Mouse (Mus musculus): ENCODE data around the gene Flnb. TPM values are rescaled to one million over a fixed set of nuclear protein-coding genes. Genes with fewer than 3 reads are reported as not detected.

Gene Flnb
- polyA plus RNA-seq, 1 experiment from 2014 or later: 6.5 TPM

DNA sequence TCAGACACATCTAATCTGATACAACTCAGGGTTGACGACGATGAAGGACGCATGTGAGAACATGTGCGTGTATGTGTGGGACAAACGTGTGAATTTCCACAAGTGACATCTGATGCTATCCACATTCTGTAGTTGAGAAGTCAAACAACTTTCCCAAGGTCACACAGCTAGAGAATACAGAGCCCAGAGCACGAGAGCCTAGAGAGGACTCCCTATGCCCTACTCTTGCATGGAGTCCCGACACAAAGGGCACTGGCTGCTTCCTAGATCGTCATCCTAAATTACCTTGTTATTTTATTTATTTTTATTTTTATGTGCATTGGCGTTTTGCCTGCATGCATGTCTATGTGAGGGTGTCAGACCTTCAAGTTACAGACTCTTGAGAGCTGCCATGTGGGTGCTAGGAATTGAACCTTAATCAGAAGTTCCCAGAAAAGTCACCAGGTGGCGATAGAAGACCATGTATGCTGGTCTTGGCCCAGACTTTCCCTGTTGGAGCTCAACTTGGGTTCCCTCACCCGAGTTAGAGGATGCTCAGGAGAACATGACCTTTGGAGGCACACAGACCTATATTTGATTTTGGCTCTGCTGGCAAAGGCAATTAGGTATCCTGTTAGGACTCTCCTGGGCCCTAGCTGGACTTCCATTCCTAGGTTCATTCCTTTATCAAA is 146.6 kb downstream of the Flnb start:
- 57% methylated on average over 11 of the region's 11 CpGs for WGBS
- no peaks in the 10 kb centered on the region for H3K36me3 ChIP-seq
- peaks cover 5% of the 10 kb centered on the region; the same call in 1 of the 2 replicates for H3K4me1 ChIP-seq (replicated peaks)
- no peaks in the 10 kb centered on the region for H3K9me3 ChIP-seq
- H3K9ac ChIP-seq: no peak overlapping the region
- peak; percentile 72 for ATAC-seq (ENCODE audit: low FRiP score)
- H3K27me3 ChIP-seq: no peaks in the 10 kb centered on the region
- H3K4me2 ChIP-seq: no peak overlapping the region
- H3K27ac ChIP-seq: no peak overlapping the region
- no peak overlapping the region for H3K4me3 ChIP-seq

GRCm38 (mm10) chr14:7971889-7972493 is 154.2 kb downstream of the Flnb start:
- 67% methylated on average over 10 of the region's 10 CpGs for WGBS

DNA sequence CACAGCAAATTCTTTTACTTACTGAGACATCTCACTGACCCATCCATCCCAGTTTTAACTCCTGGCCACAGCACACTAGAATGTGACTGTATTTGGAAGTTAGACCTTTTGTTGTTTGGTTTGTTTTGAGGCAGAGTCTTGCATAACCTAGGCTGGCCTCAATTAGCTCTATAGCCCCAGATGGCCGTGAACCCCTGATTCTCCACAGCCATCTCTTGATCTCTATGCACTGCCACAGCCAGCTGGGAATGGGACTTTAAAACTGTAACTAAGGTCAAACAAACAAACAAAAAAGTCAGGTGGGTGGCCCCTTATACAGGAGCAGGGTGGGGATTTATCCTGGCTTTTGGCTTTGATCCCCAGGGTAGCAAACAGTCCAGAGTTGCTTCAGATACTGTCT is 156.9 kb downstream of the Flnb start:
- H3K36me3 ChIP-seq: no peaks in the 10 kb centered on the region
- H3K27me3 ChIP-seq: no peaks in the 10 kb centered on the region
- H3K27ac ChIP-seq: no peak overlapping the region
- no peak overlapping the region for H3K4me2 ChIP-seq
- H3K4me1 ChIP-seq (replicated peaks): no peaks in the 10 kb centered on the region
- H3K9me3 ChIP-seq: no peaks in the 10 kb centered on the region
- H3K4me3 ChIP-seq: no peak overlapping the region
- ATAC-seq (ENCODE audit: low FRiP score): no peak
- WGBS: 93% methylated on average over 1 of the region's 1 CpGs
- H3K9ac ChIP-seq: no peak overlapping the region

More at GRCm38 (mm10) chr14:7971889-7972493, 154.2 kb downstream of the Flnb start:
- Histone ChIP-seq H3K4me3 (no peak overlapping the region), H3K27me3 (no peaks in the 10 kb centered on the region), H3K9ac (no peak overlapping the region), H3K4me1 (replicated peaks) (no peaks in the 10 kb centered on the region), H3K9me3 (no peaks in the 10 kb centered on the region), H3K4me2 (no peak overlapping the region), H3K36me3 (no peaks in the 10 kb centered on the region), H3K27ac (no peak overlapping the region)
- no peak for ATAC-seq (ENCODE audit: low FRiP score)

DNA sequence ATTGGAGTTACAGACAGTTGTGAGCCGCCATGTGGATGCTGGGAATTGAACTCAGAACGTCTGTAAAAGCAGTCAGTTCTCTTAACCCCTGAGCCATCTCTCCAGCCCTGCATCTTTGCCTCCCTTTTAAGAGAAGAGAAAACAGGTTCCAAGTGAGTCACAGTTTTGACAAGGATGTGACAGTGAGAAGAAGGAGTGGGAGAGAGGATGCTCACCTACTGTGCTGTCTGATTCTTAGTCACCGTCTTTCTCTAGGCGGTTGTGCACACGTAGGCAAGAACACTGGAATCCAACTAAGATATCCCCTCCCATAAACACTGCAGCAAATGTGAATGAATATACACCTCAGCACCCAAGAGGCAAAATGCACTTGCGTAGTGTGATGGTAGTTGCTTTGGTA is 157.4 kb downstream of the Flnb start:
- Histone ChIP-seq H3K9me3 (no peaks in the 10 kb centered on the region), H3K4me3 (no peak overlapping the region), H3K4me1 (replicated peaks) (no peaks in the 10 kb centered on the region), H3K27me3 (no peaks in the 10 kb centered on the region), H3K9ac (no peak overlapping the region), H3K4me2 (no peak overlapping the region), H3K27ac (no peak overlapping the region), H3K36me3 (no peaks in the 10 kb centered on the region)
- ATAC-seq (ENCODE audit: low FRiP score): no peak
- WGBS: 89% methylated on average over 6 of the region's 6 CpGs

- no peak for ATAC-seq (ENCODE audit: low FRiP score)
- Histone ChIP-seq H3K9me3 (no peaks in the 10 kb centered on the region), H3K4me3 (no peak overlapping the region), H3K27me3 (no peaks in the 10 kb centered on the region), H3K9ac (no peak overlapping the region), H3K36me3 (no peaks in the 10 kb centered on the region), H3K4me1 (replicated peaks) (no peaks in the 10 kb centered on the region), H3K4me2 (no peak overlapping the region), H3K27ac (no peak overlapping the region)
- WGBS: 88% methylated on average over 1 of the region's 1 CpGs
Measured at GRCm38 (mm10) chr14:7977471-7977870, 159.7 kb downstream of the Flnb start.

- no peak overlapping the region for H3K27ac ChIP-seq
- 78% methylated on average over 1 of the region's 1 CpGs for WGBS
- no peaks in the 10 kb centered on the region for H3K36me3 ChIP-seq
- H3K4me1 ChIP-seq (replicated peaks): no peaks in the 10 kb centered on the region
- no peak overlapping the region for H3K9ac ChIP-seq
- ATAC-seq (ENCODE audit: low FRiP score): no peak
- H3K27me3 ChIP-seq: no peaks in the 10 kb centered on the region
- H3K4me3 ChIP-seq: no peak overlapping the region
- H3K9me3 ChIP-seq: no peaks in the 10 kb centered on the region
- H3K4me2 ChIP-seq: no peak overlapping the region
Measured at GRCm38 (mm10) chr14:7978183-7978582, 160.4 kb downstream of the Flnb start.

- Histone ChIP-seq H3K27ac (no peak overlapping the region), H3K4me2 (no peak overlapping the region), H3K9ac (no peak overlapping the region), H3K4me3 (no peak overlapping the region), H3K4me1 (replicated peaks) (no peaks in the 10 kb centered on the region), H3K36me3 (no peaks in the 10 kb centered on the region), H3K9me3 (no peaks in the 10 kb centered on the region), H3K27me3 (no peaks in the 10 kb centered on the region)
- no peak for ATAC-seq (ENCODE audit: low FRiP score)
- WGBS: 97% methylated on average over 1 of the region's 1 CpGs
Measured at GRCm38 (mm10) chr14:7981226-7981625, 163.5 kb downstream of the Flnb start.

DNA sequence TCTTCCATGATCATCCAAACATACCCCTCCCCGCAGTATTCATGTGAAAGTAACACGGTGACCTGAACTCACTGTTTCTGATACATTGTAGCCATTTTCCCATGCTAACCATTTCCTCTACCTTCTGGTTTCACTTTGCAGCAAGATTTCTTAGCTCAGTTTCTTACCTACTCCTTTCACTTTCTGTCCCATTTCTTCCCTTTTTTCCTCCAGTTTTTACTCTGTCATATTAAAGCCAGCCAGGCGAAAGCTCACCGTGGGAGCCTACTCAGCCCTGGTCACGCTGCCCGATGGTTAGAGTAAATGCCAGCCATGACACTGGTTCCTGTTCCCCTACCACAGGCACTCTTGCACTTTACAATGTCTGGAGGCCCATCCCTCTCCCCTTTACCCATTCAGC is 169.2 kb downstream of the Flnb start:
- no peak overlapping the region for H3K27ac ChIP-seq
- H3K4me2 ChIP-seq: no peak overlapping the region
- H3K36me3 ChIP-seq: no peaks in the 10 kb centered on the region
- H3K4me1 ChIP-seq (replicated peaks): no peaks in the 10 kb centered on the region
- no peak overlapping the region for H3K9ac ChIP-seq
- no peaks in the 10 kb centered on the region for H3K27me3 ChIP-seq
- WGBS: 98% methylated on average over 6 of the region's 6 CpGs
- H3K9me3 ChIP-seq: no peaks in the 10 kb centered on the region
- no peak overlapping the region for H3K4me3 ChIP-seq
- ATAC-seq (ENCODE audit: low FRiP score): no peak

DNA sequence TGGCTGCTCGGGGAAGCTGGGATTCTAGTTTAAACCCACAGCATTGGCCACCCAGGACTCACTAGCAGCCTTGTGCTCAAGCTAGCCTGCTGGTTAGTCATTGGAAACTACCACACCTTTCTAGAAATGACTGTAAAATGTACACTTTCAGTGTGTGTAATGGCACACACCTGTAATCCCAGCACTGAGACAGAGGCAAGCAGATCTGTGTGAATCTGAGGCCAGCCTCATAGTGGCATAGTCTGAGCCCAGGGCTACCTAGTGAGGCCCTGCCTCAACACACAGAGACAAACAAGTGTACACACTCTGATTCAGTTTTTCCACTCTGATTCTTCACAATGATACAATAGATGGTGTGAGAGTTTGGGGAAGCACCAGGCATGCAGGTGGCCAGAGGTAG is 171.6 kb downstream of the Flnb start:
- ATAC-seq (ENCODE audit: low FRiP score): no peak
- Histone ChIP-seq H3K27ac (no peak overlapping the region), H3K4me2 (no peak overlapping the region), H3K4me1 (replicated peaks) (no peaks in the 10 kb centered on the region), H3K4me3 (no peak overlapping the region), H3K36me3 (no peaks in the 10 kb centered on the region), H3K9ac (no peak overlapping the region), H3K27me3 (0 out of 2 replicates have a peak, but pooled peaks cover under 1% of the 10 kb centered on the region), H3K9me3 (no peaks in the 10 kb centered on the region)
- WGBS: 60% methylated on average over 1 of the region's 1 CpGs

DNA sequence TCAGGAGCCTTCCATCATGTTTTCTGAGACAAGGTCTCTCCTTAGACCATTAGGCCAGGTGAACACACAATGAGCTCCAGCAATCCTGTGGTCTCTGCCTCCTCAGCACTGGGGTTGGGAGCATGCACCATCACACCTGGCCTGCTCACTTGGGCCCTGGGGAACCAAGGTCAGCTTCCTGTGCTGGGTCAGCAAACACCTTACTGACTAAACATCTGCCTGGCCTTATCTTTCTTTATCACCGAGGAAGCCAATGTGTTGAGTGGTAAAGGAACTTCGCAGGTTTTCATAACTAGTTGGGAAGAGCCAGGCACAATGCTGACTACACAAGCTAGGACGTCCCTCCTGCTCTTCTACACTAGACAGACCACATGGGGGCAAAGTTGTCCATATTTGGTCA is 172.2 kb downstream of the Flnb start:
- H3K4me1 ChIP-seq (replicated peaks): no peaks in the 10 kb centered on the region
- WGBS: 78% methylated on average over 3 of the region's 3 CpGs
- no peak for ATAC-seq (ENCODE audit: low FRiP score)
- H3K9me3 ChIP-seq: no peaks in the 10 kb centered on the region
- no peak overlapping the region for H3K4me2 ChIP-seq
- no peak overlapping the region for H3K27ac ChIP-seq
- H3K36me3 ChIP-seq: no peaks in the 10 kb centered on the region
- no peak overlapping the region for H3K4me3 ChIP-seq
- H3K9ac ChIP-seq: no peak overlapping the region
- 0 out of 2 replicates have a peak, but pooled peaks cover 3% of the 10 kb centered on the region for H3K27me3 ChIP-seq

- Histone ChIP-seq H3K9me3 (no peaks in the 10 kb centered on the region), H3K36me3 (no peaks in the 10 kb centered on the region), H3K27ac (no peak overlapping the region), H3K27me3 (0 out of 2 replicates have a peak, but pooled peaks cover 3% of the 10 kb centered on the region), H3K4me1 (replicated peaks) (no peaks in the 10 kb centered on the region), H3K4me2 (no peak overlapping the region), H3K9ac (no peak overlapping the region), H3K4me3 (no peak overlapping the region)
- ATAC-seq (ENCODE audit: low FRiP score): no peak
- 79% methylated on average over 5 of the region's 5 CpGs for WGBS
Measured at GRCm38 (mm10) chr14:7991108-7991776, 173.5 kb downstream of the Flnb start.

DNA sequence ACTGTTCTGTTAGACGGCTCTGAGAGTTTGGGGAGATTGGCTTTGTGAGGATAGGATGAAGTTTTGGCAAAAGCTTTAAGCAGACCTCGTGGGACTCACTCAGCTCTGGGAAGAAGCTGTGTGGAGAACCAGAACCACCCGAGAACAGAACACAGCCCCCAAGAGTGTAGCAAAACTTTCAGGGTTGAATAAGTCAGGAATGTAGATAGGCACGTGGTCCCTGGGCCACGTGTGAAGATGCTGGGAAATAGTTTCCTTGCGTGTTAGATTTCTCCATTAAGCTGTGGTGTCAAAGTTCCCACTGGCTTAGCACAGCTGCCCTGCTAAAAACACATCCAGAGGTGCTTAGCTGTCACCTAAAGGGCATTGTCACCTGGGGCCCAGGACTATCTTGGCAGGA is 174.4 kb downstream of the Flnb start:
- no peak for ATAC-seq (ENCODE audit: low FRiP score)
- Histone ChIP-seq H3K27ac (no peak overlapping the region), H3K9ac (no peak overlapping the region), H3K27me3 (0 out of 2 replicates have a peak, but pooled peaks cover 3% of the 10 kb centered on the region), H3K4me3 (no peak overlapping the region), H3K36me3 (no peaks in the 10 kb centered on the region), H3K4me1 (replicated peaks) (peaks cover 4% of the 10 kb centered on the region), H3K4me2 (no peak overlapping the region), H3K9me3 (no peaks in the 10 kb centered on the region)
- WGBS: 81% methylated on average over 6 of the region's 6 CpGs

Data from hindbrain, embryonic 13.5 days (tissue).